Mouse (Mus musculus) limb, embryonic 13.5 days (tissue): Measurements from ENCODE around the gene Rbm20. TPM values are rescaled to one million over a fixed set of nuclear protein-coding genes. Genes with fewer than 3 reads are reported as not detected.
A peak's percentile ranks its signal among the peaks of the same experiment; 100 is the strongest.

ENCODE experiments used
- ATAC-seq: fragments of 200-750 bp; cut with Nextera tagmentation; 2 replicates; pipeline ENCODE4 v1.8.0; 2017; ENCODE audit warnings: low read depth, moderate number of reproducible peaks, moderate TSS enrichment; ENCODE audit not compliant: low FRiP score
- H3K27ac ChIP-seq: fragments of 300-500 bp; sonication (generic); 2 replicates; pipeline ENCODE4 v1.5.1; 2015; ENCODE audit warnings: inconsistent platforms, mild to moderate bottlenecking, moderate library complexity
- H3K27me3 ChIP-seq: fragments of 300-500 bp; sonication (generic); 2 replicates; pipeline ENCODE4 v1.6.1; 2015; ENCODE audit warnings: mild to moderate bottlenecking, inconsistent platforms
- H3K36me3 ChIP-seq: fragments of 300-500 bp; sonication (generic); 2 replicates; pipeline ENCODE4 v1.6.1; 2015; ENCODE audit warnings: inconsistent platforms, mild to moderate bottlenecking, moderate library complexity
- H3K4me1 ChIP-seq: fragments of 300-500 bp; sonication (generic); 2 replicates; pipeline ENCODE4 v1.6.1; 2015; ENCODE audit warnings: inconsistent platforms
- H3K4me2 ChIP-seq: fragments of 300-500 bp; sonication (generic); replicated peaks from 2 replicates; pipeline ENCODE4 v1.6.1; 2015; ENCODE audit warnings: inconsistent platforms, mild to moderate bottlenecking, moderate library complexity
- H3K4me3 ChIP-seq: fragments of 300-500 bp; sonication (generic); 2 replicates; pipeline ENCODE4 v1.5.1; 2015; ENCODE audit warnings: moderate library complexity, mild to moderate bottlenecking, inconsistent platforms
- H3K9ac ChIP-seq: fragments of 300-500 bp; sonication (generic); 2 replicates; pipeline ENCODE4 v1.6.1; 2015; ENCODE audit warnings: mild to moderate bottlenecking, inconsistent platforms
- H3K9me3 ChIP-seq: fragments of 300-500 bp; sonication (generic); 2 replicates; pipeline ENCODE4 v1.6.1; 2016; ENCODE audit warnings: inconsistent platforms
- WGBS: fragments of 180-500 bp; shearing (Covaris S2); methylation state at CpG from one replicate; pipeline ENCODE4 v1.1.7; 2015; 5-methylcytosine and 5-hydroxymethylcytosine counted together
- polyA plus RNA-seq: library from polyadenylated mRNA; unstranded; fragments of >200 nt; fragmentation: Nextera tagmentation; extraction: Ambion mirVana; gene quantifications from 2 replicates; pipeline ENCODE4 v1.2.1, GENCODE M21; 2015

The Rbm20 gene
- polyA plus RNA-seq, 1 experiment from 2014 or later = 5.1 TPM

DNA sequence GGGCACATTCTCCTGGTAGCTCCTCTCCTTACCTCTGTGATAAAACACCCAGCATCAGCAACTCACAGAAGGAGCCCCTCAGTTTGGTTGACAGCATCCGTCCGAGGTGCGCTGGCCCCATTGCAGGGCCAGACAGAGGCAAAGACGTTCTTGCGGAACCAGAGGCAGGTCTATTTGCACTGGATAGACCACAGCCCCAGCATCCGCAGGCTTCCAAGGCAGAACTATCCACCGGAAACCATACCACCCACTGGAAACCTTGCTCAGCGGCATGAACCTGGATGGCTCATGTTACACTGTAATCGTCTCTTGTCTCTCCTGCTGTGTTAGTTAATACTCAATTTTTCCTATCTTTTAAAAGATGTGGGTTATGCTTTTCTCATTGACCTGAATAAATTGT lies 69.0 kb downstream of the Rbm20 start:
- 59% methylated on average over 9 of the region's 9 CpGs for WGBS
- no peak overlapping the region for H3K4me3 ChIP-seq
- no peak overlapping the region for H3K4me2 ChIP-seq
- no peaks in the 10 kb centered on the region for H3K9me3 ChIP-seq
- no peaks in the 10 kb centered on the region for H3K27me3 ChIP-seq
- no peak for ATAC-seq
- no peaks in the 10 kb centered on the region for H3K36me3 ChIP-seq
- no peak overlapping the region for H3K9ac ChIP-seq
- peaks cover 4% of the 10 kb centered on the region; the same call in 1 of the 2 replicates for H3K4me1 ChIP-seq
- H3K27ac ChIP-seq = no peak overlapping the region

DNA sequence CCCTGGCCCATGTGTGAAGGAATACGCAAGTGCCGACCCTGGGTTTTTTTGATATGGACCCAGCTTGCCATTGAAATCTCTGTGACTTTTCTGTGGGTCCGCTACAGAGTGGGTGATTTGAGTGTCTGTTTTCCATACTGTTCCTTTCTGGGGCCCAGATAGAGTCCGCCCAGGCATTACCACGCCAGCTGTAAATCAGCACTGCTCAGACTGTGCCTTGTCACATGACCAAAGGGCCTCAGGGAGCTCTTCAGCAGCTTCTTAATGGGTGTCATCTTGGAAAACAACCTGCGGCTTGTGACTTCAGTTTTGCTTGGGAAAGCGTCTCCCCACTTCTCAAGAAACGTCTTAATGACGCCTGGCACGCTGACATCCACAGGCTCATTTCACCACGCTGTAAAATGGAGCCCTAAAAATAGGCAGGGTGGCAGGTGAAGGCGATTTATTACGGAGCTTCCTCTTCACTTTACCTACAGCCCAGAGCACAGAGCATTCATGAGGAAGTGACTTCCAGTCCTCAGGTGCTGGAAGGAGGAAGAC lies 71.2 kb downstream of the Rbm20 start:
- Histone ChIP-seq H3K27me3 (no peaks in the 10 kb centered on the region), H3K4me1 (peaks cover 4% of the 10 kb centered on the region; the same call in 1 of the 2 replicates), H3K9ac (no peak overlapping the region), H3K9me3 (no peaks in the 10 kb centered on the region), H3K4me3 (no peak overlapping the region), H3K27ac (no peak overlapping the region), H3K4me2 (no peak overlapping the region), H3K36me3 (no peaks in the 10 kb centered on the region)
- ATAC-seq = no peak
- WGBS = 73% methylated on average over 13 of the region's 13 CpGs

- Histone ChIP-seq H3K4me2 (no peak overlapping the region), H3K4me3 (no peak overlapping the region), H3K9me3 (no peaks in the 10 kb centered on the region), H3K4me1 (peaks cover 4% of the 10 kb centered on the region; the same call in 1 of the 2 replicates), H3K27ac (no peak overlapping the region), H3K9ac (no peak overlapping the region), H3K27me3 (no peaks in the 10 kb centered on the region), H3K36me3 (no peaks in the 10 kb centered on the region)
- WGBS = 94% methylated on average over 8 of the region's 8 CpGs
- no peak for ATAC-seq
These were observed 72.2 kb downstream of the Rbm20 start for GRCm38 (mm10) chr19:53749326-53749725.

DNA sequence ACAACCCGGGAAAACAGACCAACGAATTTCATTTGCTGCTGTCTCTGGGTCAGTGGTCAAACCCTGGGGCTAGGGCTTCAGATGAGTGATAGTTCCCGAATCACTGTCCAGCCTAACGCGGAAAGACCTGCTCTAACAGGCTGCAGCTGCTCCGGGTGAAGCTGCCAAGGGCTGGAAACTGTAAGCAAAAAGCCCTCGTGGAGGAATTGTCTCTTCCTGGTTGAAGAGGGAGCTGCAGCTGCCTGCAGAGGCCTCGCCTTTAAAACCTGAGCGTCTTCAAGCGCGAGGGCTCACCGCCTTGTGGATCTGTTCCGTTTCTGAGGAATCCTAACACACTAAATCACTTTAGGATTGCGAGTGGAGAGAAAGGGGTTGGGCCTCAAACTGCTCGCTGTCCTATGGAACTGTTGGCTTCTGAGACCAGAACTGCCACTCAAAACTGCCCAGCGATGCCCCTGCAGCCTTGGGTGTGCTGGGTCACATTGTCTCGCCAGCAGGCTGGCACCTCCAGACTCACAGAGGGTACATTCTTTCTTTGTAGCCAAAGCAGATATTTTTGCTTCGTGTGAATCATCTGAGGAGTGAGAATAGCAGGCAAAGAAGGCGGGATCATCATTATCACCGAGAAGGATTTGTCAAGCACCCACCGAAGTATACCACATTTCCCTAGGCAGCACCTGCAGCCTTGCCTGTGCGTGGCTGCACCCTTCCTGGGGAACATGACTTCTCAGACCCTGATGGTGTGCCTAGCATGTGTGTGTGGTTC lies 74.5 kb downstream of the Rbm20 start:
- Histone ChIP-seq H3K4me1 (no peaks in the 10 kb centered on the region; the same call in 1 of the 2 replicates), H3K27me3 (no peaks in the 10 kb centered on the region), H3K9me3 (0 out of 2 replicates have a peak, but pooled peaks cover 4% of the 10 kb centered on the region), H3K36me3 (no peaks in the 10 kb centered on the region), H3K9ac (no peak overlapping the region; the same call in 1 of the 2 replicates), H3K4me3 (no peak overlapping the region), H3K4me2 (no peak overlapping the region), H3K27ac (no peak overlapping the region)
- WGBS = 69% methylated on average over 22 of the region's 22 CpGs
- no peak for ATAC-seq

GRCm38 (mm10) chr19:53752993-53753392 lies 75.9 kb downstream of the Rbm20 start:
- Histone ChIP-seq H3K9ac (no peak overlapping the region), H3K4me1 (no peaks in the 10 kb centered on the region; the same call in 1 of the 2 replicates), H3K4me2 (no peak overlapping the region), H3K27ac (no peak overlapping the region), H3K27me3 (no peaks in the 10 kb centered on the region), H3K9me3 (0 out of 2 replicates have a peak, but pooled peaks cover 5% of the 10 kb centered on the region), H3K4me3 (no peak overlapping the region), H3K36me3 (no peaks in the 10 kb centered on the region)
- ATAC-seq = no peak
- 58% methylated on average over 7 of the region's 7 CpGs for WGBS

- no peak overlapping the region for H3K27ac ChIP-seq
- 61% methylated on average over 7 of the region's 7 CpGs for WGBS
- no peak overlapping the region for H3K4me3 ChIP-seq
- no peaks in the 10 kb centered on the region for H3K36me3 ChIP-seq
- H3K9me3 ChIP-seq = 0 out of 2 replicates have a peak, but pooled peaks cover 5% of the 10 kb centered on the region
- no peak overlapping the region for H3K9ac ChIP-seq
- H3K27me3 ChIP-seq = no peaks in the 10 kb centered on the region
- no peak overlapping the region for H3K4me2 ChIP-seq
- ATAC-seq = peak; percentile 63; the same call in 1 of the 2 replicates
- H3K4me1 ChIP-seq = no peaks in the 10 kb centered on the region; the same call in 1 of the 2 replicates
These were observed 77.3 kb downstream of the Rbm20 start for GRCm38 (mm10) chr19:53754421-53754830.

DNA sequence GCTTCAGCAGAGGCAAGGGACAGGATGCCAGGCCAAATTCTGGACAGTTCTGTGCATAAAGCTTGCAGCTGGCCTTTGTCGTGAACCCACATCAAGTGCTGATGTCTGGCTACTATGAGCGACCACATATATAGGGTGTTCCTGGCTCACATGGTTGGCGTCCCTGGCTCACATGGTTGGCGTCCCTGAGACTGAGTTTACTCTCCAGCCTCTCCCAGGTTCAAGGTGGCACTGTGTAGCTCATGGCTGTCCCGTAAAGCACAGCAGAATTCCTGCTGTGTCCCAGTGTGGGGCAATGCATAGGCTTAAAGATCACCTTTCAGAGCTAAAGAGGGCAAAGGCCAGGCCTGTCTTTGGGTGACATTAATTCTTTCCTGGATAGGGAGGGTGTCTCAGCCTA lies 78.2 kb downstream of the Rbm20 start:
- H3K4me2 ChIP-seq = no peak overlapping the region
- H3K4me1 ChIP-seq = no peaks in the 10 kb centered on the region; the same call in 1 of the 2 replicates
- H3K27ac ChIP-seq = no peak overlapping the region
- no peak overlapping the region for H3K9ac ChIP-seq
- H3K27me3 ChIP-seq = no peaks in the 10 kb centered on the region
- H3K9me3 ChIP-seq = 0 out of 2 replicates have a peak, but pooled peaks cover 5% of the 10 kb centered on the region
- H3K36me3 ChIP-seq = no peaks in the 10 kb centered on the region
- ATAC-seq = no peak
- 75% methylated on average over 5 of the region's 5 CpGs for WGBS
- no peak overlapping the region for H3K4me3 ChIP-seq

DNA sequence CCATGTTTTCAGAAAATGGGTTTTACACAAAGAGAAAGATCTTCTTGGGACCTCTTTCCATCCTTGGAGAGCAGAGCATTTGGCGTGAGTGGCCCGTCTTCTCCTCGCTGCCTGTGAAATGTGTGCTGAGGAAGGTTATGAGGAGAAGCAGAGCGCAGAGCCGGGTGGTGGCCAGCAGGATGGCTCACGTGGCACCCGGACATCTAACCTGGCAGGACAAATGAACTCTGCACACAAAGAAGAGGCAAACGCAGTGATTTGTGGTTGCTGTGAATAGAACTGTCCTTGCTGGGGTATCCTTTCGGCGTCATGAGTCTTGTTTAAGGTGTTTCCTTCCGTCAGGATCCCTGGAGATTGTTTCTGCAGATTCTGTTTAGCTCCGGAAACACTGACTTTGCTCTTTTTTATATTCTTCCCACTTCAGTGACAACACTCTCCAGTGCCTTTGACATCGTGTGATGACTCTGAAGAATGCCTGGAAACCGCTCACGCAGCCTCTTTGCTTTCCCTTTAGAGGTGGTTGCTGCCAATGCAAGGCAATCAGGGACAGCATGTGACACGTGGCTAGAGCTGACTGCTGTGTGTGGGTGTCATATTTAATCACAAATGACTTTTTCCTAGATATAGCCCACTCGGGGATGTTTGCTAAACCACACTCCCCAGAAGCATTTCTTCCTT lies 80.5 kb downstream of the Rbm20 start:
- WGBS = 86% methylated on average over 17 of the region's 17 CpGs
- H3K36me3 ChIP-seq = no peaks in the 10 kb centered on the region
- no peak for ATAC-seq
- no peak overlapping the region for H3K9ac ChIP-seq
- H3K9me3 ChIP-seq = 0 out of 2 replicates have a peak, but pooled peaks cover 5% of the 10 kb centered on the region
- no peaks in the 10 kb centered on the region for H3K27me3 ChIP-seq
- no peaks in the 10 kb centered on the region; the same call in 1 of the 2 replicates for H3K4me1 ChIP-seq
- no peak overlapping the region for H3K4me3 ChIP-seq
- no peak overlapping the region for H3K27ac ChIP-seq
- H3K4me2 ChIP-seq = no peak overlapping the region

DNA sequence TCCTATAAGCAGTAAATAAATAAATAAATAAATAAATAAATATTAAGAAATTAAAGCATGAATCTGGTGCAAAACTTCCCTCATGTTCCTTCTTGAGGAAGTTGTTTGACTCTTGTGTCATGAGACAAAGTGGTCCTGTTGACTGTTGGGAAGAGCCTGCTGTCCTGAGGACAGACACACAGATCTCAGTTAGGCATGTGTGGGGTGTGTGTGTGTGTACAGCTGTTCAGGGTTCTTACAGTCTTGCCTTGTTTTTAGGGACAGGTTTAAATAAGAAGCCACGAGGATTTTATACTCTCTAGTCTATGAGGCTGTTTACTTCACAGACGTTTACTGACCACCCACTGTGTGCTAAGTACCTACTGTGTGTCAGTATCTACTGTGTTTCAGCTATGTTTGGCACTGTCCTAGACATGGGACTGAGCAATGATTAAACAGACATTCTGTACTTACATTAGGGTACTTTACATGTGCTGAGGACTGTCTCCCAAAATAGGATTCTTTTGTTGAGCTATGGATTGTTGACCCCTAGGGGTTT lies 81.8 kb downstream of the Rbm20 start:
- H3K4me1 ChIP-seq = no peaks in the 10 kb centered on the region; the same call in 1 of the 2 replicates
- no peak overlapping the region for H3K4me3 ChIP-seq
- no peak overlapping the region for H3K4me2 ChIP-seq
- no peaks in the 10 kb centered on the region for H3K36me3 ChIP-seq
- 67% methylated on average over 2 of the region's 2 CpGs for WGBS
- 0 out of 2 replicates have a peak, but pooled peaks cover 5% of the 10 kb centered on the region for H3K9me3 ChIP-seq
- H3K27ac ChIP-seq = no peak overlapping the region
- H3K27me3 ChIP-seq = no peaks in the 10 kb centered on the region
- H3K9ac ChIP-seq = no peak overlapping the region
- no peak for ATAC-seq

DNA sequence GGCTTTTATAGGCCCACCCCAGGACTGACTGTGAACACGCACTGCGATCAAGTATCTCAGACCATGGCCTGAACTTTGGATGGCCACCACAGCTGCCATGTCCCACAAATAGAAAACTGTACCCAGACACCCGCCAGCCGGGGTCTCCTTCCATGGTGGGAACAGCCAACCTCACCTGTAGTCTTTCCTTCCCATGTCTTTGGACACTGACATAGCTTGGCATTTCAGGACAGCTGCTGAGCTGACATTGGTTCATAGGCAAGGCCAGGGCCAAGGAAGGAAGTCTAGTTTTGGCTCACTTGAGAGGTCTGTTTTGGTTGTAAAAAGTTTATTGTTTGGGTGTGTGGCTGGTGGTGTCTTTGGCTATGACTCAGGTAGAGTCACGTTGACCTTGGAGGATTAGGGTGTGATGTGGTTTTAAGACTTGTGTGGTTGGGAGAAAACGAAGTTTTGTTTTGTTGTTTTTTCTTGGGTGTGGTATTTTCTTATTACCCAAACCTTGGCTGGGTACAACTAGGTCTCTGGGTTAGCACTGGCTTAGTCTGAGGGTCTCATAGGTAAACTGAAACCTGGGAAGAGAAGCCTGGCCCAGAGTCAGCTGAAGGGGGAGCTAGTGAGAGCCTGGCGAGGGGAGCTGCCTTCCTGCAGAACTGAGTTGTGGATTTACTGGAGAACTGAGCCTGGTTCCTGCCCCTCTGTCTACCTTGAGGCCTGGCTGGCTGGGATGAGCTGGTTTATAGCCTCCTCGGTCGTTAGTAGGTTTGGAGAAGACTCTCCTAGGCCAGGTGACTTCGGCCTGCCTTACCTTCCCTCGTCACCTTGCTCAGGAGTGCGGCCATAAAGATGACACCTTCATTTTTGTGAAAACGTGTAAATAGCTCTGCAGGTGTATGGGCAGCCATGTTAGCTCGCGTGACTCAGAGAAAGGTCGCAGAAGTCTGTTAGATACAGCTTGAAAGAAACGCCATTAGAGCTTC lies 83.3 kb downstream of the Rbm20 start:
- 0 out of 2 replicates have a peak, but pooled peaks cover 5% of the 10 kb centered on the region for H3K9me3 ChIP-seq
- ATAC-seq = no peak

More for the DNA sequence above, 83.3 kb downstream of the Rbm20 start:
- Histone ChIP-seq H3K27ac (no peak overlapping the region), H3K9ac (no peak overlapping the region), H3K27me3 (no peaks in the 10 kb centered on the region), H3K4me2 (no peak overlapping the region), H3K36me3 (no peaks in the 10 kb centered on the region), H3K4me3 (no peak overlapping the region), H3K4me1 (no peaks in the 10 kb centered on the region)
- 81% methylated on average over 17 of the region's 17 CpGs for WGBS
